In the genomic region with DNA sequence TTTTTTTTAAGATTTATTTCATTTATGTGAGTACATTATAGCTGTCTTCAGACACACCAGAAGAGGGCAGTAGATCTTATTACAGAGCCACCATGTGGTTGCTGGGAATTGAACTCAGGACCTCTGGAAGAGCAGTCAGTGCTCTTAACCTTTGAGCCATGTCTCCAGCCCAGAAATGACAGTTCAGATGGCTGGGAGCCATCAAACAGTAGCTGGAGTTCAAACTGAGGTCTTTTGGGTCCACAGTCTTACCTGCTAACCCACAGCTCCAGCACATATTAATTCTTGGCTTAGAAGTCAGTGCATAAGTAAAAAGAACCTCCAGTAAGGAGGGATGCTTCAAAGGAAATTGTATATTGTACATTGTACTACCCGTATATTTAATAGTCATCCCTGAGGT, we compare ENCODE assay signal across 18 mouse cellular contexts.
"Had no signal": no experiment of that assay in that cellular context is flagged by ENCODE, and none has a peak within 500 bp of the region (broad histone marks: within the 10 kb centered on the region; RNA-seq: fewer than 3 reads in every experiment).

No protein-coding gene starts in this region.

- H3K9me3 ChIP-seq: intestine, embryonic 15.5 days; limb, embryonic 10.5 days; lung, embryonic 15.5 days; megakaryocyte, embryonic 14.5 days; midbrain, embryonic 13.5 days; neural tube, embryonic 13.5 days had no signal

- H3K4me3 ChIP-seq: intestine, embryonic 15.5 days; limb, embryonic 10.5 days; limb, embryonic 13.5 days; lung, embryonic 15.5 days; megakaryocyte, embryonic 14.5 days; midbrain, embryonic 10.5 days; midbrain, embryonic 13.5 days; myocyte; neural tube, embryonic 13.5 days had no signal

- ATAC-seq: intestine, embryonic 15.5 days; midbrain, embryonic 13.5 days; midbrain, embryonic 16.5 days had no signal

- H3K4me2 ChIP-seq: intestine, embryonic 15.5 days; limb, embryonic 13.5 days; lung, embryonic 15.5 days; midbrain, embryonic 13.5 days; neural tube, embryonic 13.5 days had no signal

- H3K27me3 ChIP-seq: intestine, embryonic 15.5 days; limb, embryonic 13.5 days; lung, embryonic 15.5 days; megakaryocyte, embryonic 14.5 days; midbrain, embryonic 13.5 days; neural tube, embryonic 13.5 days had no signal

- DNase-seq: kidney, adult 8-10 months; lung, adult 18-20 months; lung, postnatal 10 days; lung, postnatal 36 days; thymus, adult 18-20 months; thymus, postnatal 36 days had no signal

- H3K27ac ChIP-seq: intestine, embryonic 15.5 days; kidney, postnatal 0 days; limb, embryonic 10.5 days; limb, embryonic 13.5 days; lung, embryonic 15.5 days; midbrain, embryonic 10.5 days; midbrain, embryonic 13.5 days; neural tube, embryonic 13.5 days had no signal

- H3K36me3 ChIP-seq: intestine, embryonic 15.5 days; lung, embryonic 15.5 days; midbrain, embryonic 13.5 days; neural tube, embryonic 13.5 days had no signal

- H3K9ac ChIP-seq: intestine, embryonic 15.5 days; limb, embryonic 13.5 days; liver, embryonic 14.5 days; lung, embryonic 15.5 days; midbrain, embryonic 13.5 days; neural tube, embryonic 13.5 days had no signal
